Mouse (Mus musculus) heart, postnatal 0 days (tissue): Measurements from ENCODE around the gene Rbfox1.

ENCODE experiments used
- CTCF ChIP-seq: IDR thresholded peaks from 2 replicates; pipeline ENCODE4 v1.5.1; 2016; ENCODE audit warnings: antibody characterized with exemption, control low read depth, low read depth
- EP300 ChIP-seq: IDR thresholded peaks from 2 replicates; pipeline ENCODE4 v1.6.1; 2016; ENCODE audit warnings: antibody characterized with exemption, low read depth

DNA sequence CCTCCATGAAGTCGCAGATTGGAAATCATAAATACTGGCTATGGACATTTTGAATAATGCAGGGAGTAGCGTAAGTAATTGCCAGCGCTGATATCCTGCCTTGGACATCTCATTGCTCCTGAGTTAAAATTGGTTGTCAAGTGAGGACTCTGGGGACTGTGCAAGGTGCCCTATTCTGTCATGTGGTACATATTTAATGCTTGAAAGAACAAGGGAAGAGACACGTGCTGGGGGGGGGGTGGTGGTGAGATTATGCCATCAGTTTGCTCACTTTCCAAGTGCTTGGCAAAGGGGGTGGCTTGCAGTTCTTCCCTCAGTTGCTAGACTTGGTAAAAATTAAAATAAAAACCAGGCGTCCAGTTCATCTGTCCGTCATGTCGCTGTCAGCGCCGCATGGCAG, 462.9 kb downstream of the Rbfox1 start:
- TF ChIP-seq CTCF (no peak), EP300 (no peak)
